Mouse (Mus musculus): ENCODE results near the gene Rbm17.

DNA sequence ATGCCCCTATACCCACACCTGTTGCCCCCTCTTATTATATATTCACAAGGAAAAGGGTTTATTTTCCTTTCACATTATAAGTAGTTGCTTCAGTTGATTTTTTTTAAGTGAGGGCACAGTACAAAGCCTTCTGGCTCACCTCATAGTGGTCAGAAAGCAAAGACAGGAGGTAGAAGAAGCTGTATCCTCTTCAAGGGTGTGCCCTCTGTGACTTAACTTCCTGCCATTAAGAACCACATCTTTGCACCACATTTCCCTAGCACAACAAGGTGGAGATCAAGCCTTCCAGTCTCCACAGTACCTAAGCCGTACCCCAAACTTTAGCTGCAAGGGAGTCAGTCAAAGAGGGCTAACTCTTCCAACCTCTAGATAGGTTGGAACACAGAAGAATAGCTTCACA is 61.8 kb downstream of the Rbm17 start:
- no peak for TF ChIP-seq CTCF (IDR thresholded peaks at IDR 0.05; ENCODE audit: low read depth, low read length)
- TF ChIP-seq POLR2A (IDR thresholded peaks at IDR 0.05; ENCODE audit: borderline replicate concordance, low read depth, low read length): no peak
